Mouse (Mus musculus): ENCODE data around the gene Pkn1. TPM values are rescaled to one million over a fixed set of nuclear protein-coding genes. Genes with fewer than 3 reads are reported as not detected.

Gene Pkn1
- polyA plus RNA-seq, 1 experiment from 2014 or later: 37.7 TPM

DNA sequence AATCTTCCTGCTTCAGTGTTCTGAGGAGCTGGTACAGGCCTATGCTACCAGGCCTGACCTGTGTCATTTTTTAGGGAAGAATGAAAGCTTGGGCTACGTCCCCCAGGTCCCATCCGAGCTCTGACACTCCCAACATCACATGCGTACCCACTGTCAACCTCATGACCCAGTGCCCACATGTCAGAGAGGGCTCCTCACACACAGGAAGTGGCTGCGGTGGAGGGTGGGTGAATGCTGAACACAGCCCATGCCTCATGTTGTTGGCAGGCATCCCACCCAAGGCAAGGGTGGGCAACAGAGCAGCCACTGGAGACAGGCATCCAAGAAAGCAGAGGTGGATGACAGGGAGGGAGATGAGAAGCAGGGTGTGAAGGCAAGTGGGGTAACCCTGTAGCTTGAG is 37.7 kb upstream of the Pkn1 start:
- WGBS: 79% methylated on average over 4 of the region's 4 CpGs
- Histone ChIP-seq H3K9me3 (ENCODE audit: low read depth, low read length) (no peaks in the 10 kb centered on the region), H3K9ac (no peak overlapping the region), H3K27ac (ENCODE audit: low read depth) (no peak overlapping the region), H3K4me3 (ENCODE audit: low read depth, low read length) (no peak overlapping the region), H3K27me3 (ENCODE audit: insufficient read depth, low read length) (no peaks in the 10 kb centered on the region), H3K4me1 (ENCODE audit: insufficient read depth) (peaks cover 16% of the 10 kb centered on the region), H3K36me3 (ENCODE audit: insufficient read depth) (peaks cover 6% of the 10 kb centered on the region; the same call in 1 of the 2 replicates), H3K4me2 (no peak overlapping the region)
- DNase-seq (no peak), ATAC-seq (ENCODE audit: insufficient read depth) (no peak)
- no peak for TF ChIP-seq CTCF (IDR thresholded peaks at IDR 0.05; ENCODE audit: low read depth)

DNA sequence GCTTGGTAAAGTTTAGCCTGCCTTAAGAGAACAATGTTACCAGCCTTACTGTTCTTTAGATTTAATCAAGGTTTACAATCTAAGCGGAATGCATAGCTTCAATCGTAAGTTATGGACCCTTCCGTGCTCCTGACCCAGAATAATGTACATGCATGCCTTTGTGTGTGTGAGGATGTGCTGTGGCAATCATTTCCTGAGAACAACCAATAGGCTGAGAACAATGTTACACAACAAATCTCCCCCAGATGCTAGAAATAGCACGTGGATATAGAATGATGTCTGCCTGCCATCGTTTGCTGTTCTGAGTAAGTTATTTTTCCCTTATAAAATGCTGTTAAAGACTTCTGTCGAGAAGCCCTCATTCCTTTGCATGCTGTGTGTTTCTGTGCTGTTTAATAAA is 33.9 kb upstream of the Pkn1 start:
- ATAC-seq (ENCODE audit: insufficient read depth) (no peak), DNase-seq (no peak)
- H3K27ac ChIP-seq (ENCODE audit: low read depth): no peak overlapping the region
- no peak overlapping the region for H3K4me3 ChIP-seq (ENCODE audit: low read depth, low read length)
- H3K9ac ChIP-seq: no peak overlapping the region
- H3K9me3 ChIP-seq (ENCODE audit: low read depth, low read length): no peaks in the 10 kb centered on the region
- no peak overlapping the region for H3K4me2 ChIP-seq
- no peak for TF ChIP-seq CTCF (IDR thresholded peaks at IDR 0.05; ENCODE audit: low read depth)
- WGBS: 75% methylated on average over 6 of the region's 6 CpGs
- no peaks in the 10 kb centered on the region for H3K27me3 ChIP-seq (ENCODE audit: insufficient read depth, low read length)
- H3K4me1 ChIP-seq (ENCODE audit: insufficient read depth): peaks cover 7% of the 10 kb centered on the region; the same call in 1 of the 2 replicates
- H3K36me3 ChIP-seq (ENCODE audit: insufficient read depth): peaks cover 26% of the 10 kb centered on the region

DNA sequence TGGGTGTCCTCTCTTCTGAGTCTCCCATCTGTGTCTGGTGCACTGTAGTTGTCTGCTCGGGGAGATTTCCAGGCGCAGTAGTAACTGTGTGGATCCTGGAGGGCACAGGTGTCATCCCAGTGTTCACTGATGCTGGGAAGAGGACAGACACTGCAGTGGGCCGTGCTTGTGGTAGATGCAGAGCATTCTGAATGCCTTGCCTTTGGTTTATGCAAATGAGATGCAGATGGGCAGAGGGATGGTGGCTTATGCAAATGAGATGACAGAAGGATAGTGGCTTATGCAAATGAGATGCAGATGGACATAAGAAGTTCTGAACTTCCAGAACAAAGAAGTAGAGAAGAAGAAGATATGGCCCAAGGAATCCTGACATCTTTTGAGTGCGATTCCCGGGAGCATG is 32.9 kb upstream of the Pkn1 start:
- H3K4me2 ChIP-seq: no peak overlapping the region
- DNase-seq (no peak), ATAC-seq (ENCODE audit: insufficient read depth) (no peak)
- H3K27me3 ChIP-seq (ENCODE audit: insufficient read depth, low read length): no peaks in the 10 kb centered on the region
- H3K4me1 ChIP-seq (ENCODE audit: insufficient read depth): no peaks in the 10 kb centered on the region
- no peak overlapping the region for H3K27ac ChIP-seq (ENCODE audit: low read depth)
- H3K4me3 ChIP-seq (ENCODE audit: low read depth, low read length): no peak overlapping the region
- H3K9ac ChIP-seq: no peak overlapping the region
- no peaks in the 10 kb centered on the region for H3K9me3 ChIP-seq (ENCODE audit: low read depth, low read length)
- 76% methylated on average over 5 of the region's 5 CpGs for WGBS
- H3K36me3 ChIP-seq (ENCODE audit: insufficient read depth): peaks cover 35% of the 10 kb centered on the region
- no peak for TF ChIP-seq CTCF (IDR thresholded peaks at IDR 0.05; ENCODE audit: low read depth)

DNA sequence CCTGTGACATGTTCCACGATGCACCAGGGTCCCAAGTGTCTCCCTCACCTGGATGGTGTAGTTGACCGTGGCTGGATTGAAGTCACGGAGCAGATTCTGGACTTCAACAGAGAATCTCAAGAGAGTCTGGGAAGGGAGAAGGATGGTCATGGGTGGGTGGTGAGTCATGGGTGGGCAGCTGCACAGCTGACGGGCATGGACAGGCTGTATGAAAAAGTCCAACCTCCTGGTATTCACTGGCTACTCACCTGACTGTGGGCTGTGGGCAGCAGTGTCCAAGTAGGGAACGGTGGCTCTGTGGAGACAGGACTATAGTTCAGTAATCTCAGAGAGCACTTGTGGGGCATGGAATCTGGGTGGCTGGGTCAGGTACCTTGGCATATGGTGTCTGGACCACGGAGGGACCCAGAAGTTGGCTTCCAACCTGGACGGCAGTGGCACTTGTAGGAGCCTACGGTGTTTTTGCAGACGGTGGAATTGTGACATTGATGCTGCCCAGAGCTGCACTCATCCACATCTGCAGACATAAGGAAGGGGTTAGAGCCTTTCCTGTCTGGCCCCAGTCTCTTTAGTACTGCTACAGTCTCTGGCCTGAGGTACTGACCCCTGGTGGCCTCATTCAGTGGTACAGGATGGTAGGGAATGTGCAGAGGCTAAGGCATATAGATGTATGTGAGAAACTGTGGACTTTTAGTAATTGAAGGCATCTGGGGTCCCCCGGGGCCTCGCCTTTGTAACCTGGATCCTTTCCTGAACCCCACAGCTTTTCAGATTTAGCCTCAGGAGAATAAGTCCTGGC is 30.2 kb upstream of the Pkn1 start:
- H3K36me3 ChIP-seq (ENCODE audit: insufficient read depth): peaks cover 56% of the 10 kb centered on the region
- H3K4me1 ChIP-seq (ENCODE audit: insufficient read depth): no peaks in the 10 kb centered on the region
- H3K27me3 ChIP-seq (ENCODE audit: insufficient read depth, low read length): no peaks in the 10 kb centered on the region
- H3K4me3 ChIP-seq (ENCODE audit: low read depth, low read length): no peak overlapping the region
- H3K9me3 ChIP-seq (ENCODE audit: low read depth, low read length): no peaks in the 10 kb centered on the region
- no peak overlapping the region for H3K27ac ChIP-seq (ENCODE audit: low read depth)
- ATAC-seq (ENCODE audit: insufficient read depth) (no peak; the same call in 1 of the 2 replicates), DNase-seq (peak; percentile 61)
- WGBS: 78% methylated on average over 11 of the region's 11 CpGs
- H3K4me2 ChIP-seq: no peak overlapping the region
- peak; percentile 71 for TF ChIP-seq CTCF (IDR thresholded peaks at IDR 0.05; ENCODE audit: low read depth)
- H3K9ac ChIP-seq: no peak overlapping the region

DNA sequence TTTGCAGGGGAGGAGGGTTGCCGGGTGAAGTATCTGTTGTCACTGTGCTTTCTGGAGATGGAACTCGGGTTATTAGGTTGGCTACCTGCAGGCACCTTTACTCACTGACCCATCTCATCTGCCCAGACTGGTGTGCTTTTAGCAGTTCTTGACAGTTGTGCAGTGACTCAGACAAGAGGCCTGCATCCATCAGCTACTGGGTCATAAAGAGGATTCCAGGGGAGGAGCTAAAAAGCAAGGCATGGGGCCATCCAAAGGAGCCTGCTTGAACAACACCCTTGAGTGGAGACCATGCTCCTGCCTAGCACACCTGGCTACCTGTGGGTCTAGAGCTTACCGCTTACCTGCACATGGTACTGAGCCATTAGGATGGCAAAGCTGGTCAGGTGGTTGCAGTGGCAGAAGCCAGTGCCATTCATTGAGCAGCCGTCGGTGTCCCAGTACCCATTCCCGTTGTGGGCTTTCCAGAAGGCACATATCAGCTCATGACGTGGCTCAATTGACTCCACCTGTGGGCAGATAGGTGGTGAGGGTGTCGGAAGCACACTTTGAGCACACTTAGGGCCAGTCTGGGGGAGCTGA is 26.6 kb upstream of the Pkn1 start:
- no peak for TF ChIP-seq CTCF (IDR thresholded peaks at IDR 0.05; ENCODE audit: low read depth)
- H3K36me3 ChIP-seq (ENCODE audit: insufficient read depth): peaks cover 77% of the 10 kb centered on the region
- no peaks in the 10 kb centered on the region for H3K27me3 ChIP-seq (ENCODE audit: insufficient read depth, low read length)
- no peak overlapping the region for H3K4me3 ChIP-seq (ENCODE audit: low read depth, low read length)
- DNase-seq: no peak
- no peaks in the 10 kb centered on the region for H3K4me1 ChIP-seq (ENCODE audit: insufficient read depth)
- no peaks in the 10 kb centered on the region for H3K9me3 ChIP-seq (ENCODE audit: low read depth, low read length)
- 88% methylated on average over 8 of the region's 8 CpGs for WGBS
- H3K27ac ChIP-seq (ENCODE audit: low read depth): no peak overlapping the region
- no peak overlapping the region for H3K9ac ChIP-seq
- no peak for ATAC-seq (ENCODE audit: insufficient read depth)
- no peak overlapping the region for H3K4me2 ChIP-seq

DNA sequence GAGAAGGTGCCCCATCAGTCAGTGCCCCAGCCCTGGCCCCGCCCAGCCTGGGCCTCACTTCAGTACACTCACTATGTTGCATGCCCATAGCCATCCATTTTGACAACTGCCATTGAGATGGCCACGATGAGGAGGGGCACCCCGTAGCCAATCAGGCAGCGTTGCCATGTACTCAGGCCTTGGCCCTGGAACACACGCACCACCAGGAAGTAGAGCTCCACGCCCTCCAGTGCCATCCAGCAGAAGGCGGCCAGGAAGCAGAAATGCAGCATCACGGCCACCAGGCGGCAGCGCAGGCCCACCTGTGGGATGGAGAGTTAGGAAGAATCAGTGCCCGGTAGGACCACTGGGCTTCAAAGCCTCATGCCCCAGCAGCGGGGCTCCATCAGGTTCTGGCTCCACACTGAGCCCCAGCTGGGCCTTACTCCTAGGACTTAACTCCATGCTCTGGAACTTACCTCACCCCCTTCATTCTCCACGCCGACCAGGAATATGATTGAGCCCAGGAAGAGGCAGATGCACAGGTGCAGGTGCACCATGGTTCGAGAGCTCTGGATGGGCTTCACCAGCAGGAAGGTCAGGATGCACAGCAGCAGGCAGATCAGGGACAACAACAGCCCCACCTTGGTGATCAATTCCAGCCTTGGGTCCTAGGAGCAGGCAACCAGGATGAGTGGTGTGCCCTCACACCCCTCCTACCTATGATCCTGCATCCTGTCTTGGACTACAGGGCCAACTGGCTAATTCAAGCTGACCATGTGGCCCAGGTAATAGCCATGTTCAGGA is 25.9 kb upstream of the Pkn1 start:
- Histone ChIP-seq H3K4me2 (no peak overlapping the region), H3K4me3 (ENCODE audit: low read depth, low read length) (no peak overlapping the region), H3K4me1 (ENCODE audit: insufficient read depth) (no peaks in the 10 kb centered on the region), H3K27ac (ENCODE audit: low read depth) (no peak overlapping the region), H3K36me3 (ENCODE audit: insufficient read depth) (peaks cover 82% of the 10 kb centered on the region), H3K9me3 (ENCODE audit: low read depth, low read length) (no peaks in the 10 kb centered on the region), H3K27me3 (ENCODE audit: insufficient read depth, low read length) (no peaks in the 10 kb centered on the region), H3K9ac (no peak overlapping the region)
- TF ChIP-seq CTCF (IDR thresholded peaks at IDR 0.05; ENCODE audit: low read depth): peak; percentile 98
- ATAC-seq (ENCODE audit: insufficient read depth) (peak; percentile 63; the same call in 1 of the 2 replicates), DNase-seq (peak; percentile 82)
- 43% methylated on average over 15 of the region's 15 CpGs for WGBS
